Mouse (Mus musculus) gastrocnemius, postnatal 4 days (tissue): ENCODE results near the gene Cops6. TPM values are rescaled to one million over a fixed set of nuclear protein-coding genes. Genes with fewer than 3 reads are reported as not detected.

Experiments
- DNase-seq, 2 experiments: peaks; one replicate each; pipeline ENCODE4 v3.0.0; 2021 to 2022; ENCODE audit warnings: low spot score in 2 of 2, mixed read lengths in 2 of 2
- long read RNA-seq, 2 experiments: library from polyadenylated mRNA; stranded (forward); transcript quantifications; one replicate each; pipeline ENCODE4 v2.0.0; 2021
- total RNA-seq, 2 experiments: library from RNA; stranded (reverse); gene quantifications; 2 replicates each; pipeline ENCODE4 v1.2.3; 2021

Cops6 gene
- 100 to 1,000 TPM; 141 to 142 TPM for total RNA-seq
- long read RNA-seq, experiment 1, transcript Cops6-201 (10 exons, 1,787 nt): major isoform, 348 of 365 reads
- long read RNA-seq, experiment 1, transcript Cops6-202 (10 exons, 1,098 nt): minor isoform, 5 of 365 reads
- long read RNA-seq, experiment 1, partial matches to known transcripts: 5 of 365 reads
- long read RNA-seq, experiment 1, other reads (novel, unspliced or antisense): 7 of 365 reads
- long read RNA-seq, experiment 2, transcript Cops6-201 (10 exons, 1,787 nt): major isoform, 299 of 319 reads
- long read RNA-seq, experiment 2, partial matches to known transcripts: 10 of 319 reads
- long read RNA-seq, experiment 2, other reads (novel, unspliced or antisense): 6 of 319 reads

- peak; percentile 89 to 94 for DNase-seq
Measured at GRCm38 (mm10) chr5:138160842-138161665, at the start of gene Cops6. TSS of gene Cops6 (plus strand) at chr5:138161071.

GRCm38 (mm10) chr5:138116255-138117198 is 44.3 kb upstream of the Cops6 start, which contains the start of gene Zscan21:
TSS of gene Zscan21 (plus strand) at chr5:138116903.
- peak; percentile 82 to 89 for DNase-seq

- no peak for DNase-seq
Measured at GRCm38 (mm10) chr5:138117199-138118015, 43.5 kb upstream of the Cops6 start.

GRCm38 (mm10) chr5:138118041-138118440 is 42.8 kb upstream of the Cops6 start:
- no peak for DNase-seq

GRCm38 (mm10) chr5:138132425-138133064 is 28.3 kb upstream of the Cops6 start:
- DNase-seq: no peak

- no peak for DNase-seq
Measured at GRCm38 (mm10) chr5:138137257-138137656, 23.6 kb upstream of the Cops6 start.

- DNase-seq: peak in 1 of 2 experiments; percentile 13
Measured at GRCm38 (mm10) chr5:138137935-138138549, 22.8 kb upstream of the Cops6 start.

GRCm38 (mm10) chr5:138138585-138138984 is 22.3 kb upstream of the Cops6 start:
- DNase-seq: no peak

GRCm38 (mm10) chr5:138154390-138154789 is 6.5 kb upstream of the Cops6 start:
- DNase-seq: no peak

- DNase-seq: peak; percentile 48 to 79
Measured at GRCm38 (mm10) chr5:138155443-138155976, 5.4 kb upstream of the Cops6 start, which contains the start of gene Zfp113. TSS of gene Zfp113 (minus strand) at chr5:138155744.

GRCm38 (mm10) chr5:138160224-138160762 is 578 bp upstream of the Cops6 start:
- DNase-seq: no peak

GRCm38 (mm10) chr5:138163046-138163445 is 2.2 kb downstream of the Cops6 start:
- no peak for DNase-seq

GRCm38 (mm10) chr5:138163610-138164009 is 2.7 kb downstream of the Cops6 start:
- DNase-seq: no peak

GRCm38 (mm10) chr5:138165594-138165993 is 4.7 kb downstream of the Cops6 start:
- DNase-seq: no peak

GRCm38 (mm10) chr5:138170936-138171561 is 10.2 kb downstream of the Cops6 start:
- peak; percentile 96 to 98 for DNase-seq

- peak; percentile 96 to 98 for DNase-seq
Measured at GRCm38 (mm10) chr5:138171695-138172491, 11.0 kb downstream of the Cops6 start, which contains the start of the genes Ap4m1 and Mcm7. TSS of gene Ap4m1 (plus strand) at chr5:138172002. TSS of gene Mcm7 (minus strand) at chr5:138172422.

GRCm38 (mm10) chr5:138173217-138173616 is 12.3 kb downstream of the Cops6 start:
- no peak for DNase-seq
